Mouse (Mus musculus) G1E (cell line): ENCODE data around the gene Pdlim5.

Source experiments
- CTCF ChIP-seq: IDR thresholded peaks from 2 replicates; pipeline ENCODE4 v1.5.1; 2012; ENCODE audit warnings: low read depth, low read length, inconsistent platforms, mixed read lengths
- GATA2 ChIP-seq: IDR thresholded peaks from 2 replicates; pipeline ENCODE4 v1.6.1; 2012; ENCODE audit warnings: low read depth, low read length, inconsistent platforms, borderline replicate concordance
- POLR2AphosphoS5 ChIP-seq: IDR thresholded peaks from 2 replicates; pipeline ENCODE4 v1.6.1; 2012; ENCODE audit warnings: low read depth, low read length, inconsistent platforms; ENCODE audit not compliant: insufficient replicate concordance

DNA sequence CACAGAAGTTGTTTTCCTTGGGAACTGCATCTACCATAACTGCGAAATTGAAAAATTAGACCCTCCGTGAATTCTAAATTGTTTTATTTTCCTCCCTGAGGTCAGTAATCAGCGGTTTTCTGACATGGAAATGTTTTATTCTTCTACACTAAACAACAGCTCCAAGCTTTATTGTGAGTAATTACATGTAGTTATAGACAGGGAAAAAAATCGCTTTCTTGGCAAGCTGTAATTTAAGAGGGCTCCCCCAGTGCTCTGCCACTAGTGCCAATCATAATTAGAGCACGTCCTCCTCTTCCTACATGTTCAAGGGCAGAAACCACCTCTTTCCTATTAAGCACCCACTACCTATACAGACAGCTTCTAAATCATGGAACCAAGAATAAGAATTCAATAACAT is 157.9 kb downstream of the Pdlim5 start:
- TF ChIP-seq CTCF (no peak), GATA2 (no peak), POLR2AphosphoS5 (no peak)
